16 mouse cellular contexts compared by ENCODE assay signal in the genomic region with DNA sequence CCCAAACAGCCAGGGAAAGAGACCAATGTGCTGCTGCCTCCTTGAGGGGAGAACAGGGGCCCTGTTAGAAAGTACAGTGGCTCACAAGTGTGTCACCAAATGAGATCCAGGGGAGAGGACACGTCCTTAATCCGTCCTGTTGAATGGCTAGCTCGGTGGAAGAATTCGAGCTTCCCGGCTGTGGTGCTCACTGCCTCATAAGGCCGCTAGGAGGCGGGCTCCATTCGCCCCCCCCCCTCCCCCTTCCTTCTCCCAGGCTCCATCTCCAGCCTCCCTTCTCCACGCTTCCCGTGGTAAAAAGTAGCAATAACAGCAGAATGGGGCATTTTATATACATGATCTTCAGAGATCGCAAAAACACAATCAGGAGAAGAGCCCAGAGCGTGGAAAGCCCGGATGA.
A peak's percentile ranks its signal among the peaks of the same experiment; 100 is the strongest.
DNase-seq lines count a peak whose midpoint lies in the region; ATAC-seq and TF ChIP-seq lines count a peak whose summit lies in the region.
"Had no signal": no experiment of that assay in that cellular context is flagged by ENCODE, and none has a peak within 500 bp of the region (broad histone marks: within the 10 kb centered on the region; RNA-seq: fewer than 3 reads in every experiment).

No protein-coding gene starts in this region.

- H3K4me3 ChIP-seq in heart, embryonic 13.5 days, result no peak overlapping the region
- H3K4me3 ChIP-seq in liver, embryonic 14.5 days (ENCODE audit: insufficient read depth in 1 of 2, low read depth in 2 of 2, low read length in 2 of 2), result no peak overlapping the region
- H3K4me3 ChIP-seq in liver, embryonic 11.5 days (ENCODE audit: low read depth, low read length), result no peak overlapping the region
- no peak overlapping the region for H3K4me3 ChIP-seq in olfactory bulb, adult 2 months (ENCODE audit: insufficient read depth, low read depth, low read length)
- H3K4me3 ChIP-seq: embryonic facial prominence, embryonic 12.5 days; forebrain, embryonic 10.5 days; limb, embryonic 12.5 days had no signal

- H3K9me3 ChIP-seq in heart, embryonic 13.5 days, result no peaks in the 10 kb centered on the region
- H3K9me3 ChIP-seq in liver, embryonic 14.5 days (ENCODE audit: control insufficient read depth, low read length), result no peaks in the 10 kb centered on the region
- H3K9me3 ChIP-seq in liver, embryonic 11.5 days (ENCODE audit: control insufficient read depth, low read length), result no peaks in the 10 kb centered on the region
- H3K9me3 ChIP-seq: embryonic facial prominence, embryonic 12.5 days; forebrain, embryonic 10.5 days; limb, embryonic 12.5 days had no signal

- H3K27ac ChIP-seq in heart, embryonic 13.5 days (replicated peaks), result 0 out of 2 replicates have a peak overlapping the region, but pooled peaks have one; percentile 43
- no peak overlapping the region for H3K27ac ChIP-seq in liver, embryonic 14.5 days
- no peak overlapping the region for H3K27ac ChIP-seq in liver, embryonic 11.5 days (ENCODE audit: low read depth, low read length)
- no peak overlapping the region for H3K27ac ChIP-seq in olfactory bulb, adult 2 months (ENCODE audit: insufficient read depth, low read depth, low read length)
- H3K27ac ChIP-seq: embryonic facial prominence, embryonic 12.5 days; forebrain, embryonic 10.5 days; limb, embryonic 12.5 days had no signal

- WGBS in heart, embryonic 13.5 days, result 57% methylated on average over 13 of the region's 13 CpGs
- 70% methylated on average over 13 of the region's 13 CpGs for WGBS in liver, embryonic 14.5 days (ENCODE audit: insufficient replicate concordance)
- WGBS in liver, embryonic 11.5 days, result 75% methylated on average over 13 of the region's 13 CpGs
- 48% methylated on average over 12 of the region's 13 CpGs for WGBS in olfactory bulb, adult 2 months

- 0 out of 2 replicates have a peak, but pooled peaks have one; percentile 25 for TF ChIP-seq CTCF in liver, embryonic 14.5 days (IDR thresholded peaks at IDR 0.05; ENCODE audit: low read depth)
- TF ChIP-seq CTCF in olfactory bulb, adult 2 months (IDR thresholded peaks at IDR 0.05; ENCODE audit: insufficient read depth, low read depth, low read length), result 0 out of 2 replicates have a peak, but pooled peaks have one; percentile 40

- no peak for TF ChIP-seq EP300 in liver, embryonic 14.5 days (IDR thresholded peaks at IDR 0.05; ENCODE audit: low read depth)

- ATAC-seq in heart, embryonic 13.5 days (ENCODE audit: extremely low read depth, insufficient number of reproducible peaks, low FRiP score, low TSS enrichment), result no peak
- ATAC-seq in liver, embryonic 14.5 days (ENCODE audit: insufficient read depth), result no peak
- no peak for ATAC-seq in liver, embryonic 11.5 days (replicated peaks; ENCODE audit: low FRiP score)

- H3K36me3 ChIP-seq in heart, embryonic 13.5 days, result peaks cover 78% of the 10 kb centered on the region
- H3K36me3 ChIP-seq in liver, embryonic 14.5 days (replicated peaks; ENCODE audit: control insufficient read depth, insufficient read depth, low read depth), result no peaks in the 10 kb centered on the region
- H3K36me3 ChIP-seq in liver, embryonic 11.5 days (ENCODE audit: control insufficient read depth, insufficient read depth, low read length), result 0 out of 2 replicates have a peak, but pooled peaks cover 2% of the 10 kb centered on the region

- no peak for TF ChIP-seq POLR2A in olfactory bulb, adult 2 months (IDR thresholded peaks at IDR 0.05; ENCODE audit: insufficient read depth, low read depth, low read length)

- DNase-seq in heart, adult 18-20 months, result no peak
- no peak for DNase-seq in liver, embryonic 14.5 days (ENCODE audit: low read depth in 3 of 3, low spot score in 3 of 3)
- no peak for DNase-seq in liver, embryonic 11.5 days (ENCODE audit: low spot score)
- peak; percentile 6 for DNase-seq in ES-CJ7 (ENCODE audit: low read depth, low spot score)
- no peak for DNase-seq in spleen, adult 12 weeks (ENCODE audit: low spot score)
- DNase-seq in adrenal gland, postnatal 4 days (ENCODE audit: low spot score in 2 of 2), result no peak
- DNase-seq: B cell, adult 2 months; cerebellum, adult 9-11 months; heart, postnatal 36 days; kidney, postnatal 36 days; layer of hippocampus, postnatal 36 days had no signal

- peaks cover 48% of the 10 kb centered on the region for H3K4me1 ChIP-seq in heart, embryonic 13.5 days
- peaks cover 0 to 2% of the 10 kb centered on the region in 2 experiments; a peak in 2 of 4 replicates for H3K4me1 ChIP-seq in liver, embryonic 14.5 days (replicated peaks; ENCODE audit: control insufficient read depth in 2 of 2, insufficient read depth in 2 of 2, low read length in 1 of 2)
- H3K4me1 ChIP-seq in liver, embryonic 11.5 days (replicated peaks; ENCODE audit: control insufficient read depth, insufficient read depth, low read length), result peaks cover 6% of the 10 kb centered on the region; the same call in 1 of the 2 replicates
- H3K4me1 ChIP-seq in olfactory bulb, adult 2 months (ENCODE audit: control insufficient read depth, insufficient read depth, low read length), result no peaks in the 10 kb centered on the region
- H3K4me1 ChIP-seq: embryonic facial prominence, embryonic 12.5 days; limb, embryonic 12.5 days had no signal

- no peaks in the 10 kb centered on the region for H3K27me3 ChIP-seq in heart, embryonic 13.5 days (replicated peaks)
- no peaks in the 10 kb centered on the region for H3K27me3 ChIP-seq in liver, embryonic 14.5 days (ENCODE audit: control insufficient read depth, insufficient read depth, low read length)
- no peaks in the 10 kb centered on the region for H3K27me3 ChIP-seq in liver, embryonic 11.5 days (replicated peaks; ENCODE audit: control insufficient read depth, insufficient read depth, low read length)
- H3K27me3 ChIP-seq: embryonic facial prominence, embryonic 12.5 days; limb, embryonic 12.5 days had no signal

- H3K4me2 ChIP-seq in heart, embryonic 13.5 days, result no peak overlapping the region
- no peak overlapping the region for H3K4me2 ChIP-seq in liver, embryonic 14.5 days (ENCODE audit: low read depth)
- H3K4me2 ChIP-seq in liver, embryonic 11.5 days, result no peak overlapping the region
- H3K4me2 ChIP-seq: embryonic facial prominence, embryonic 12.5 days; limb, embryonic 12.5 days had no signal

- no peak overlapping the region for H3K9ac ChIP-seq in heart, embryonic 13.5 days
- H3K9ac ChIP-seq in liver, embryonic 14.5 days (replicated peaks), result no peak overlapping the region
- H3K9ac ChIP-seq in liver, embryonic 11.5 days (ENCODE audit: low read depth, low read length), result no peak overlapping the region
- H3K9ac ChIP-seq: embryonic facial prominence, embryonic 12.5 days; limb, embryonic 12.5 days had no signal
